Mouse (Mus musculus): Measurements from ENCODE around the gene A730015C16Rik. TPM values are rescaled to one million over a fixed set of nuclear protein-coding genes. Genes with fewer than 3 reads are reported as not detected.

Gene A730015C16Rik
- polyA plus RNA-seq, 1 experiment = 0.21 TPM

DNA sequence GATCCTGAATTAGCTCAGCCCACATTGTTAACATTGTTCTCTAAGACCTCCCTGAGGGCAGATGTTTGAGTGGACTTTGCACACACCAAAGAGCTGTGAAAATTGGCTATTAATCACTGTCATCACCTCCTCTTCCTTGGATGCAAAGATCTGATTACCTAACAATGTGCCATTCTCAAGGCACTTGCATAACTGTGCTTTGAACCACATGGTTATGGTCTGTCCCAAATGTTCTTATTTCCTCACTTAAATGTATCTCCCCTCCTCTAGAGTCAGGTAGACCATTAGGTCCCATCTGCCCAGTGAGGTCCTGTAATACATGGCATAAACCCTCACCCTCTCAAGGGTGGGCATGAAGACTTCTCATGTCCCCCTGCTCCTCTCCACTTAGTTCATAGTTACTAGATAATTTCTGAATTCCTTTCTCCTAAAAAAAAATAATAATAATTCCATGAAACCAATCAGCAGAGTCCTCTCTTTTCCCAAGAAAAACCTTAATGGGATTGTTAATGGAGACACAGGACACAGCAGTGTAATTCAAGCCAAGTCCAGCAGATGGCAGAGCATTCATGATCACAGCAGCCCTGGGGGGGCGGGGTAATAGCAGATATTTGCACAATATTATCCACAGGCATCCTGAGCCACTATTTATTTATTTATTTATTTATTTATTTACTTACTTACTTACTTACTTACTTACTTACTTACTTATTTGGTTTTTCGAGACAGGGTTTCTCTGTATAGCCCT is 50.2 kb downstream of the A730015C16Rik start:
- H3K4me3 ChIP-seq (replicated peaks; ENCODE audit: extremely low read depth, low read depth, low read length) = no peak overlapping the region
- WGBS = 40% methylated on average over 2 of the region's 2 CpGs
- peak; percentile 73 for DNase-seq
- TF ChIP-seq CTCF (IDR thresholded peaks at IDR 0.05; ENCODE audit: insufficient read depth, low read length) = peak; percentile 72
- TF ChIP-seq POLR2A (IDR thresholded peaks at IDR 0.05; ENCODE audit: borderline replicate concordance, extremely low read depth, low read depth, low read length) = no peak
- H3K4me1 ChIP-seq (ENCODE audit: control insufficient read depth, insufficient read depth, low read length) = peaks cover 7% of the 10 kb centered on the region

Other genes with a start within 250 kb of the A730015C16Rik start
- 27.5 and 31.8 TPM in 2 replicates for gene Cc2d1b, start 228.7 kb downstream of the A730015C16Rik start, polyA plus RNA-seq (2012; rRNA removed)
- gene 3110021N24Rik, start 129.0 kb downstream of the A730015C16Rik start, polyA plus RNA-seq (2012; rRNA removed) = 0.09 and 0.14 TPM in 2 replicates
- gene Zfyve9, start 67.8 kb downstream of the A730015C16Rik start, polyA plus RNA-seq (2012; rRNA removed) = 4.8 and 7.0 TPM in 2 replicates
- 10.1 and 12.8 TPM in 2 replicates for gene Btf3l4, start 15.0 kb downstream of the A730015C16Rik start, polyA plus RNA-seq (2012; rRNA removed)
- gene Txndc12, start 14.0 kb downstream of the A730015C16Rik start, polyA plus RNA-seq (2012; rRNA removed) = 15.0 and 22.2 TPM in 2 replicates
- 26.0 and 35.2 TPM in 2 replicates for gene Kti12, start 834 bp downstream of the A730015C16Rik start, polyA plus RNA-seq (2012; rRNA removed)
- gene Rab3b, start 30.4 kb upstream of the A730015C16Rik start, polyA plus RNA-seq (2012; rRNA removed) = 1.9 and 2.3 TPM in 2 replicates
- gene Nrd1, start 152.0 kb upstream of the A730015C16Rik start, polyA plus RNA-seq (2012; rRNA removed) = 20.9 and 40.4 TPM in 2 replicates

Data from lung, adult 2 months (tissue).